14 mouse cellular contexts compared by ENCODE assay signal in the genomic region with DNA sequence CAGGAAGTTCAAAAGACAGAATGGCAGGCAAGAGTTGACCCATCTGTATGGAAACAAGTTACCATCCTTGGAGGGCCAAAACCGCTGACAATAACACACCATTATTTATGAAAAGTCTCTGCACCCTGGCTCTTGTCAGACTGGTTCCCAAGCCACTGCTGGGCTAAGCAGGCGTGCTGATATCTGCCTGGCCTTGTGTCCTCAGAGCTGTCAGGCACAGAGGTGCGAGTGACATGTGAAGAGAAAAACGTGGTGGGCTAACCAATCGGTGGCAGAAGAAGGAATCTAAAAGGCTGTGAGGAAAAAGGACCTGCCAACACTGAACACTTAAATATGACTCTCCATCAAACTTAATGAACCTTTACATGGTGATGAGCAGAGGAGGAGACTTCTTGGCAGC.
A peak's percentile ranks its signal among the peaks of the same experiment; 100 is the strongest.
DNase-seq lines count a peak whose midpoint lies in the region; ATAC-seq and TF ChIP-seq lines count a peak whose summit lies in the region.
"Had no signal": no experiment of that assay in that cellular context is flagged by ENCODE, and none has a peak within 500 bp of the region (broad histone marks: within the 10 kb centered on the region; RNA-seq: fewer than 3 reads in every experiment).

No protein-coding gene starts in this region.

- WGBS in heart, embryonic 10.5 days: 14% methylated on average over 5 of the region's 5 CpGs
- WGBS in lung, postnatal 0 days: 31% methylated on average over 5 of the region's 5 CpGs
- 87% methylated on average over 5 of the region's 5 CpGs for WGBS in forebrain, embryonic 15.5 days

- H3K4me2 ChIP-seq in lung, postnatal 0 days (replicated peaks; ENCODE audit: low read depth, low read length): no peak overlapping the region
- no peak overlapping the region for H3K4me2 ChIP-seq in forebrain, embryonic 15.5 days (replicated peaks)
- H3K4me2 ChIP-seq: neural tube, embryonic 15.5 days had no signal

- no peaks in the 10 kb centered on the region for H3K27me3 ChIP-seq in heart, embryonic 10.5 days (ENCODE audit: insufficient read depth, poor library complexity, severe bottlenecking)
- H3K27me3 ChIP-seq in lung, postnatal 0 days (replicated peaks; ENCODE audit: insufficient read depth, low read length): no peaks in the 10 kb centered on the region
- no peaks in the 10 kb centered on the region for H3K27me3 ChIP-seq in forebrain, embryonic 15.5 days
- H3K27me3 ChIP-seq: neural tube, embryonic 15.5 days had no signal

- no peak for TF ChIP-seq CTCF in lung, postnatal 0 days (IDR thresholded peaks at IDR 0.05)

- intact Hi-C loops in heart, postnatal 25 days (cut with DNase I): no loop called here
- intact Hi-C loops in gastrocnemius, postnatal 14 days (cut with DNase I; ENCODE audit: low total_unique reads): no loop called here

- no peak for TF ChIP-seq EP300 in lung, postnatal 0 days (IDR thresholded peaks at IDR 0.05)

- H3K4me3 ChIP-seq in heart, embryonic 10.5 days: no peak overlapping the region
- H3K4me3 ChIP-seq in lung, postnatal 0 days (ENCODE audit: low read depth, low read length): no peak overlapping the region
- H3K4me3 ChIP-seq in forebrain, embryonic 15.5 days: no peak overlapping the region
- H3K4me3 ChIP-seq: hindbrain, embryonic 10.5 days; neural tube, embryonic 15.5 days had no signal

- no peak overlapping the region for H3K9ac ChIP-seq in lung, postnatal 0 days (replicated peaks; ENCODE audit: low read depth)
- H3K9ac ChIP-seq in forebrain, embryonic 15.5 days (replicated peaks): no peak overlapping the region
- H3K9ac ChIP-seq: neural tube, embryonic 15.5 days had no signal

- ATAC-seq in lung, postnatal 0 days: peak; percentile 63; the same call in 1 of the 2 replicates
- no peak for ATAC-seq in forebrain, embryonic 15.5 days (replicated peaks)
- ATAC-seq: inflammation-experienced regulatory T-cells, adult 6 months had no signal

- H3K4me1 ChIP-seq in heart, embryonic 10.5 days: peaks cover 42% of the 10 kb centered on the region
- H3K4me1 ChIP-seq in lung, postnatal 0 days (ENCODE audit: insufficient read depth, low read depth, low read length): no peaks in the 10 kb centered on the region
- peaks cover 4% of the 10 kb centered on the region; the same call in 1 of the 2 replicates for H3K4me1 ChIP-seq in forebrain, embryonic 15.5 days

- H3K36me3 ChIP-seq in heart, embryonic 10.5 days: no peaks in the 10 kb centered on the region
- no peaks in the 10 kb centered on the region for H3K36me3 ChIP-seq in lung, postnatal 0 days (ENCODE audit: insufficient read depth, low read length)
- no peaks in the 10 kb centered on the region for H3K36me3 ChIP-seq in forebrain, embryonic 15.5 days
- H3K36me3 ChIP-seq: hindbrain, embryonic 10.5 days; neural tube, embryonic 15.5 days had no signal

- peak overlapping the region; percentile 74; the same call in 1 of the 2 replicates for H3K27ac ChIP-seq in heart, embryonic 10.5 days
- no peak overlapping the region for H3K27ac ChIP-seq in lung, postnatal 0 days (ENCODE audit: low read length)
- no peak overlapping the region for H3K27ac ChIP-seq in forebrain, embryonic 15.5 days (replicated peaks)
- H3K27ac ChIP-seq: hindbrain, embryonic 10.5 days; neural tube, embryonic 15.5 days; stomach, postnatal 0 days had no signal

- H3K9me3 ChIP-seq in heart, embryonic 10.5 days: no peaks in the 10 kb centered on the region
- no peaks in the 10 kb centered on the region for H3K9me3 ChIP-seq in lung, postnatal 0 days (ENCODE audit: low read length)
- H3K9me3 ChIP-seq in forebrain, embryonic 15.5 days: no peaks in the 10 kb centered on the region
- H3K9me3 ChIP-seq: hindbrain, embryonic 10.5 days; neural tube, embryonic 15.5 days had no signal

- DNase-seq in embryo, embryonic 11 days: peak; percentile 30
- peak; percentile 94 for DNase-seq in heart, embryonic 10.5 days (ENCODE audit: low spot score)
- DNase-seq in heart, postnatal 25 days (ENCODE audit: low spot score): peak; percentile 16
- DNase-seq in lung, postnatal 0 days (ENCODE audit: low spot score): peak; percentile 29
- no peak for DNase-seq in gastrocnemius, postnatal 14 days
- no peak for DNase-seq in thymus, postnatal 36 days
- no peak for DNase-seq in thymus, postnatal 14 days
- DNase-seq: adrenal gland, postnatal 10 days; kidney, postnatal 14 days had no signal

Comparison
In these comparisons a context has a peak if more than half of its experiments do, and no peak if none do; other contexts are left out.
1. DNase-seq: peak in embryo, embryonic 11 days (single experiment), heart, embryonic 10.5 days (single experiment), heart, postnatal 25 days (single experiment) and lung, postnatal 0 days (single experiment); none in gastrocnemius, postnatal 14 days (single experiment), thymus, postnatal 36 days (0 of 2) and thymus, postnatal 14 days (single experiment).